Mouse (Mus musculus): ENCODE data around the gene Fam71a.

DNA sequence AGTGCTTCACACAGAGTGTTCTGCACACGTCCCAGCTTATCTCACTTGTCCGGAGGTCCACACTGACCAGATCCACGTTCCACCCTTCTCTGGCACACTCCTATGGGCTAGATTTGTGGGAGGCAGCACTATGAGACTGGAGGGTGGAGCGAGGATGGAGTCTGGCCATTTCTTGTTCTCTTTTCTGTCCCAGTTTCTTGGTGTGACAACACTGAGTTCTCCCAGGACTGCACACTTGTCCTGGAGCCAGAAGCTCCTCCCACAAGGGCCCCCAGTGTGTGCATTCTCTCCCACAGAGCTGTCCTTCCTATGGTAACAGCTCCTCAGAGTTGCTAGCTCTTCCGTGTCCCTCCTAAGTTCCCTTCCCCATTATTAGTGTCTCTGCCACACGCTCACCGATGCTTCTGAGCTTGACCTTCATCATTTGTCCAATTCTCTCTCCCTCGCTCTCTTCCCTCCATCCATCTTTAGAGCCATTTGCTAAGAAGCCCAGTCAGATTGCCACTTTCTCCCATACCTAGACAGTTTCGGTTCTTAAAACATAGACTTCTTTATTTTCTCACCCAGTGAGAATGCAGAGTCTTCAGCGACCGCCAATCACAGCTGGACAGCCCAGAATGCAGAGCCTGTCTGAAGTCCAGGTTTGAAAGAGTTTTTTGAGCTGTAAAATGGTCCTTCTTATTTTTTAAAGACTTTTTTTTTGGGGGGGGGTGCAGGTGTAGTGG lies 48.9 kb downstream of the Fam71a start:
- no peak for TF ChIP-seq POLR2A (IDR thresholded peaks at IDR 0.05; ENCODE audit: low read depth, low read length)
- no peak for TF ChIP-seq CTCF (IDR thresholded peaks at IDR 0.05; ENCODE audit: extremely low read depth, insufficient read depth, insufficient read length, insufficient replicate concordance)
